Comparison of ENCODE assay signal across 12 mouse cellular contexts in the genomic region with DNA sequence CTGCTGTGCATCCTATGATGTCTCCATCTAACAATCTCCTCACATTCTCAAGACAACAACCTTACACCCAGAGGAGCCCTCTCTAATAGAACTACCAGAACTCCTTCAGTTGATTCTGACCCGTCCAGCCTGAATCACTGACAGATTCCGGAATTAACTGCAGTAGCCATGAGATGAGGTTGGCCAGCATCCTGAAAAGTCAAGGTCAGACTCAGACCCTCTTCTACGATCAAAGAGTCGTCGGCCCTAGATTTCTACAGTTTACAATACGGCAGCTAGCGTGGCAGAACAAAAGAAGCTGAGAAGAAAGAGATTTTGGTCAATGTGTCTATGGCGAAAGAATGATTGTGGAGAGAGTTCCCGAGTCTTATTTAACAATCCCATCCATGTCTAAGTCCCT.
"Had no signal": no experiment of that assay in that cellular context is flagged by ENCODE, and none has a peak within 500 bp of the region (broad histone marks: within the 10 kb centered on the region; RNA-seq: fewer than 3 reads in every experiment).

No protein-coding gene starts in this region.

- ATAC-seq: lung, postnatal 0 days; midbrain, embryonic 13.5 days; midbrain, embryonic 15.5 days had no signal

- DNase-seq: lung, adult 2 months; lung, postnatal 14 days; lung, postnatal 36 days; right cerebral cortex, postnatal 25 days; right cerebral cortex, postnatal 4 days; spleen, adult 18-20 months; thymus, adult 18-20 months; thymus, postnatal 14 days; thymus, postnatal 36 days had no signal
